Mouse (Mus musculus): ENCODE results near the gene Adra2b. TPM values are rescaled to one million over a fixed set of nuclear protein-coding genes. Genes with fewer than 3 reads are reported as not detected.

Adra2b gene
- polyA plus RNA-seq, 1 experiment from 2014 or later, result 12.0 TPM

DNA sequence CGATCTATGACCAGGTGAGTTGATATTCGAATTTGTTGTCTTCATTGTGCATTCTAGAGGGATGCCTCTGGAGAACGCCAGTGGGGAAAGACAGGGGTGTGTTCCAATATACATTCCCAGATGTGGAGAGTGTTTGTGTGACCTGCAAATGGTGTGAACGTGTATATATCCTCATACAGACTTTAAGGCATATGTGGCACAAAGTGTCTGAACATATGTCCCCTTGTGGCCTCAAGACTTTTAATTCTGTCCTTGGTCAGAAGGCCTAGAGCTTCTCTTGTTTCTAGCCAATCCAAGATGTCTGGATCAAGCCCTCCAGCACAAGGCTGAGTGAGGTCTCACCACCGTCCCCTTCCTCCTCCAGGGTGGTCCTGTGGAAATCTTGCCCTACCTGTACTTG, 26.1 kb upstream of the Adra2b start:
- WGBS (ENCODE audit: insufficient replicate concordance), result 22% methylated on average over 5 of the region's 5 CpGs
- peaks cover 28% of the 10 kb centered on the region for H3K4me1 ChIP-seq (ENCODE audit: control insufficient read depth, insufficient read depth, low read length)
- H3K27ac ChIP-seq (ENCODE audit: low read depth, low read length), result peak overlapping the region; percentile 64
- H3K9ac ChIP-seq (ENCODE audit: low read depth, low read length), result peak overlapping the region; percentile 75
- H3K27me3 ChIP-seq (ENCODE audit: control insufficient read depth, insufficient read depth, low read length), result peaks cover 17% of the 10 kb centered on the region
- H3K9me3 ChIP-seq (replicated peaks; ENCODE audit: control insufficient read depth, low read length), result no peaks in the 10 kb centered on the region
- H3K4me3 ChIP-seq (ENCODE audit: low read depth, low read length), result peak overlapping the region; percentile 66
- H3K4me2 ChIP-seq, result peak overlapping the region; percentile 91
- H3K36me3 ChIP-seq (ENCODE audit: control insufficient read depth, insufficient read depth, low read length), result no peaks in the 10 kb centered on the region
- no peak for ATAC-seq (replicated peaks; ENCODE audit: insufficient number of reproducible peaks, low FRiP score, low TSS enrichment)

DNA sequence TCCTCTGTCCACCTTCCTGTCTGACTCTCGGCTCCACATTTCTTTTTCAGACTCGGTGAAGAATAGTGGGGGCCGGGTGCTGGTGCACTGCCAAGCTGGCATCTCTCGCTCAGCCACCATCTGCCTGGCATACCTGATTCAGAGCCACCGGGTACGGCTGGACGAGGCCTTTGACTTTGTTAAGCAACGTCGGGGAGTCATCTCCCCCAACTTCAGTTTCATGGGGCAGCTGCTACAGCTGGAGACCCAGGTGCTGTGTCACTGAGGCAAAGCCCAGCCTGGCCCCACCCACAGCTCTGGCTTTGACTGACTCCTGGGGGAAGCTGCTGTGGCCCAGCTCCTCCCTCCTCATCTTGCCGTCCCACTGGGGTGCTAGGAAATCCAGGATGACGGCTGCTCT, 25.5 kb upstream of the Adra2b start:
- H3K4me2 ChIP-seq, result peak overlapping the region; percentile 91
- 50% methylated on average over 11 of the region's 11 CpGs for WGBS (ENCODE audit: insufficient replicate concordance)
- H3K4me1 ChIP-seq (ENCODE audit: control insufficient read depth, insufficient read depth, low read length), result peaks cover 28% of the 10 kb centered on the region
- ATAC-seq (replicated peaks; ENCODE audit: insufficient number of reproducible peaks, low FRiP score, low TSS enrichment), result no peak
- no peaks in the 10 kb centered on the region for H3K9me3 ChIP-seq (replicated peaks; ENCODE audit: control insufficient read depth, low read length)
- peaks cover 20% of the 10 kb centered on the region for H3K27me3 ChIP-seq (ENCODE audit: control insufficient read depth, insufficient read depth, low read length)
- H3K36me3 ChIP-seq (ENCODE audit: control insufficient read depth, insufficient read depth, low read length), result no peaks in the 10 kb centered on the region
- no peak overlapping the region for H3K27ac ChIP-seq (ENCODE audit: low read depth, low read length)
- no peak overlapping the region for H3K9ac ChIP-seq (ENCODE audit: low read depth, low read length)
- H3K4me3 ChIP-seq (ENCODE audit: low read depth, low read length), result peak overlapping the region; percentile 66

GRCm38 (mm10) chr2:127338012-127338411, 25.0 kb upstream of the Adra2b start:
- Histone ChIP-seq H3K9ac (ENCODE audit: low read depth, low read length) (no peak overlapping the region), H3K4me1 (ENCODE audit: control insufficient read depth, insufficient read depth, low read length) (peaks cover 25% of the 10 kb centered on the region), H3K36me3 (ENCODE audit: control insufficient read depth, insufficient read depth, low read length) (no peaks in the 10 kb centered on the region), H3K9me3 (replicated peaks; ENCODE audit: control insufficient read depth, low read length) (no peaks in the 10 kb centered on the region), H3K27me3 (ENCODE audit: control insufficient read depth, insufficient read depth, low read length) (peaks cover 20% of the 10 kb centered on the region), H3K27ac (ENCODE audit: low read depth, low read length) (no peak overlapping the region), H3K4me2 (peak overlapping the region; percentile 91), H3K4me3 (ENCODE audit: low read depth, low read length) (peak overlapping the region; percentile 66; the same call in 1 of the 2 replicates)
- ATAC-seq (replicated peaks; ENCODE audit: insufficient number of reproducible peaks, low FRiP score, low TSS enrichment), result no peak
- 50% methylated on average over 7 of the region's 7 CpGs for WGBS (ENCODE audit: insufficient replicate concordance)

DNA sequence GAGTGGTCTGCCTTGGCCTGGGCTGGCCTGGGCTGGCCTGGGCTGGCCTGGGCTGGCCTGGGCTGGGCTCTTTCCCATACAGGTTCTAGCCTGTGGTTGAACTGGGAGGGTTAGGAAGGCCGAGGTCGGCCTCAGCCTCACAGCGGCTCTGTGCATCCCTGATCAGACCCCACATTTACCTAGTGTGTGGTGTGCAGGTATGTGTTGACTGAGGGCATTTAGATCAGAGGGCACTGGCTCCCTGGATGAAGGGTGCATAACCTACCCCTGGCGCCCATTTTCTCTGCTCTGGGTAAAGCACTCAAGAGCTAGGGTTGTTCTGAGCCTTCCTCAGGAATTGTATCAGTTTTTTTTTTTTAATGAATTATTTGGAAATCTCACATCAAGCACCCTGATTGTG, 24.6 kb upstream of the Adra2b start, which contains the start of gene Astl:
Gene Astl, plus strand, starts transcription at position 224 of the 400 bp plus-strand sequence.
- Histone ChIP-seq H3K27me3 (ENCODE audit: control insufficient read depth, insufficient read depth, low read length) (peaks cover 20% of the 10 kb centered on the region), H3K9ac (ENCODE audit: low read depth, low read length) (no peak within 1 kb of the TSS), H3K27ac (ENCODE audit: low read depth, low read length) (no peak within 1 kb of the TSS), H3K4me3 (ENCODE audit: low read depth, low read length) (peak within 1 kb of the TSS; percentile 66), H3K4me1 (ENCODE audit: control insufficient read depth, insufficient read depth, low read length) (peaks cover 20% of the 10 kb centered on the region), H3K9me3 (replicated peaks; ENCODE audit: control insufficient read depth, low read length) (no peaks in the 10 kb centered on the region), H3K36me3 (ENCODE audit: control insufficient read depth, insufficient read depth, low read length) (no peaks in the 10 kb centered on the region), H3K4me2 (peak within 1 kb of the TSS; percentile 91)
- 63% methylated on average over 4 of the region's 4 CpGs for WGBS (ENCODE audit: insufficient replicate concordance)
- ATAC-seq (replicated peaks; ENCODE audit: insufficient number of reproducible peaks, low FRiP score, low TSS enrichment), result no peak

GRCm38 (mm10) chr2:127338833-127339232, 24.2 kb upstream of the Adra2b start:
- Histone ChIP-seq H3K9me3 (replicated peaks; ENCODE audit: control insufficient read depth, low read length) (no peaks in the 10 kb centered on the region), H3K9ac (ENCODE audit: low read depth, low read length) (no peak overlapping the region), H3K27ac (ENCODE audit: low read depth, low read length) (no peak overlapping the region), H3K36me3 (ENCODE audit: control insufficient read depth, insufficient read depth, low read length) (no peaks in the 10 kb centered on the region), H3K4me2 (no peak overlapping the region; the same call in 1 of the 2 replicates), H3K4me3 (ENCODE audit: low read depth, low read length) (no peak overlapping the region), H3K27me3 (ENCODE audit: control insufficient read depth, insufficient read depth, low read length) (peaks cover 20% of the 10 kb centered on the region), H3K4me1 (ENCODE audit: control insufficient read depth, insufficient read depth, low read length) (peaks cover 17% of the 10 kb centered on the region)
- 61% methylated on average over 4 of the region's 4 CpGs for WGBS (ENCODE audit: insufficient replicate concordance)
- ATAC-seq (replicated peaks; ENCODE audit: insufficient number of reproducible peaks, low FRiP score, low TSS enrichment), result no peak

DNA sequence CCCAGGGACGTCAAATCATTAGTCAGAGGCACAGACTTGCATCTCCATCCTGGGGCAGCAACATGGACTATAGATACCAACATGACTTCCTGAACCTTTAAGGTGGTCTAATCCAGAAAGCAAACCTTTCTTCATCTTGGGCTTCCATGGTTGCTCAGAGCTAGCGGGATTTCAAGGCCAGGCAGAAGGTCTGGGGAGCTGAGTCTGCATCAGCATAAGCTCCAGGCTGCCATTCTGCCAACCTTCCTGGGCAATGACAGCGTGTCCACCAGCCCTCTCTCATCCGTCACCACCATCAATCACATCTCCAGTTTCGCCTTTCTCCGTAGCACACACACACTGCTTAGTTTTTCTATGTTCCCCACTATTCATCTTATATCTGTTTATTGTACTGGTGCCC, 23.7 kb upstream of the Adra2b start:
- Histone ChIP-seq H3K27me3 (ENCODE audit: control insufficient read depth, insufficient read depth, low read length) (peaks cover 20% of the 10 kb centered on the region), H3K4me1 (ENCODE audit: control insufficient read depth, insufficient read depth, low read length) (peaks cover 12% of the 10 kb centered on the region), H3K4me3 (ENCODE audit: low read depth, low read length) (no peak overlapping the region), H3K4me2 (no peak overlapping the region), H3K36me3 (ENCODE audit: control insufficient read depth, insufficient read depth, low read length) (no peaks in the 10 kb centered on the region), H3K27ac (ENCODE audit: low read depth, low read length) (no peak overlapping the region), H3K9me3 (replicated peaks; ENCODE audit: control insufficient read depth, low read length) (no peaks in the 10 kb centered on the region), H3K9ac (ENCODE audit: low read depth, low read length) (no peak overlapping the region)
- WGBS (ENCODE audit: insufficient replicate concordance), result 60% methylated on average over 6 of the region's 6 CpGs
- no peak for ATAC-seq (replicated peaks; ENCODE audit: insufficient number of reproducible peaks, low FRiP score, low TSS enrichment)

DNA sequence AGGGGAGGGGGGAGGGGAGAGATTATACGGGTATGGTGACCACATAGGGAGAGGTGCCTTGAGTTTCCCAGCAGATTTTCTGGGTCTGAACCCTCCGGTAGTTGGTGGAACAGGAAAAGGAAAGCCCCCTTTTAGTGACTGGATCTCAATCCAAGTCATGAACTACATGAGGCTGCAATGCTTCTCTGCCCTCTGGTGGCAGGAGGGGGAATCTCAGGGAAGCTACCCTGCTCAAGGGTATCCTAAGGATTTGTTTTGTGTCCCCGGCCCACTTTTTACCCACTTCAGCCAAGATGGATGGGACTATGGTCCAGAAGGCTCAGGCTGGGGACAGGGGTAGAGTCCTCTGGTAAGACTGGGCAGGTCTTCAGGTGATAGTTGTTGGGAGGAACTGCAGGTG, 21.8 kb upstream of the Adra2b start:
- Histone ChIP-seq H3K9ac (ENCODE audit: low read depth, low read length) (no peak overlapping the region), H3K27me3 (ENCODE audit: control insufficient read depth, insufficient read depth, low read length) (peaks cover 20% of the 10 kb centered on the region; the same call in 1 of the 2 replicates), H3K4me3 (ENCODE audit: low read depth, low read length) (no peak overlapping the region), H3K4me2 (no peak overlapping the region), H3K27ac (ENCODE audit: low read depth, low read length) (no peak overlapping the region), H3K9me3 (replicated peaks; ENCODE audit: control insufficient read depth, low read length) (no peaks in the 10 kb centered on the region), H3K4me1 (ENCODE audit: control insufficient read depth, insufficient read depth, low read length) (0 out of 2 replicates have a peak, but pooled peaks cover 4% of the 10 kb centered on the region), H3K36me3 (ENCODE audit: control insufficient read depth, insufficient read depth, low read length) (no peaks in the 10 kb centered on the region)
- 17% methylated on average over 3 of the region's 3 CpGs for WGBS (ENCODE audit: insufficient replicate concordance)
- no peak for ATAC-seq (replicated peaks; ENCODE audit: insufficient number of reproducible peaks, low FRiP score, low TSS enrichment)

- no peak for ATAC-seq (replicated peaks; ENCODE audit: insufficient number of reproducible peaks, low FRiP score, low TSS enrichment)
- H3K4me1 ChIP-seq (ENCODE audit: control insufficient read depth, insufficient read depth, low read length), result no peaks in the 10 kb centered on the region
- no peak overlapping the region for H3K27ac ChIP-seq (ENCODE audit: low read depth, low read length)
- no peak overlapping the region for H3K9ac ChIP-seq (ENCODE audit: low read depth, low read length)
- no peak overlapping the region for H3K4me2 ChIP-seq
- H3K9me3 ChIP-seq (replicated peaks; ENCODE audit: control insufficient read depth, low read length), result no peaks in the 10 kb centered on the region
- no peak overlapping the region for H3K4me3 ChIP-seq (ENCODE audit: low read depth, low read length)
- H3K36me3 ChIP-seq (ENCODE audit: control insufficient read depth, insufficient read depth, low read length), result no peaks in the 10 kb centered on the region
- WGBS (ENCODE audit: insufficient replicate concordance), result 59% methylated on average over 1 of the region's 1 CpGs
- H3K27me3 ChIP-seq (ENCODE audit: control insufficient read depth, insufficient read depth, low read length), result peaks cover 6% of the 10 kb centered on the region; the same call in 1 of the 2 replicates
Observed at GRCm38 (mm10) chr2:127346334-127346733, 16.7 kb upstream of the Adra2b start.
